In the genomic region with DNA sequence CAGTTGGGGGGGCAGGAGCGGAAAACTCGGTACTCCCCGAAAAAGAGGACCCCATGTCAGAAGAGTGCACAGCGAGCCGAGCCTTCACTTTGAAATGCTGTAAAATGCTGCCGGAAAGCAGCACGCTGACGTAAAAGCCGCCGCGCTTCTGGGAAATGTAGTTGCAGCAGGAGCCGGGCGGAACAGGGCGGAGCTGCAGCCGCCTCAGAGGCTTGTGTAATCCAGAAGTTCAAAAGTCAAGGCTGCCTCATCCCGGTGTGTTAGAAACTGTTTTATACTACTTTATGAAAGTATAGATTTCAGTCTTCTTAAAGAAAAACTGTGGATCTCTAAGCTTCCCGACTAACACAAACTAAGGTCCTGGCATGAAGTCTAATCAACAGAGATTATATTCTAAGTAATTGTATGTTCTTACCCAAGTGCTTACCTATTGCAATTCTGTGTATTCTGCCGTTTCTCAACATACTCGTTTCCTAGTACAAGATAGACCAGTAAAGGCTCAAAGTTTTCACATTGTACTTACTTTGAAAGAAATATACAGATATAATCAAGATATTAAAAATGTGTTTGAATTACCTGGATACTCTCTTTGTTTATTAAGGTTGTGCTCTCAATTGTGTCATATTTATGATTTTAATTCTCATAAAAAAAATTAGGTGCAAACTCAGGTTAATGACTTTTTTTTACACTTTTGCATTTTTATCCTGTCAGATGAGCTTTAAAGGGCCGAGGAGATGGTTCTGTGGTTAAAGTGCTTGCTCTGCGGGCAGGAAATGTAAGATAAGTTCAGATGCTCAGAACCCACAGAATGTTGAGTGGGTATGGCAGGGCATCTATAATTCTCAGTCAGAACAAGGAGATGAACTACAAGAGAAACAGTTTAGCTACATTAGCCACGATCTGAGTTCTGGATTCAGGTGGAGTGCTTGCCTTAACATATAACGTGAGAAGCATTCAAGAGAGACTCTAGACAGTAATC, we compare ENCODE assay signal across 1 mouse cellular context.
A peak's percentile ranks its signal among the peaks of the same experiment; 100 is the strongest.
TF ChIP-seq lines count a peak whose summit lies in the region.

A gene (minus strand): TSS at position 109 of the 979 bp plus-strand sequence.

TF ChIP-seq in MEL, 35 proteins besides CTCF, POLR2A, EP300 and RAD21 (continued from another document):
- TF ChIP-seq E2F4 (IDR thresholded peaks at IDR 0.05; ENCODE audit: borderline replicate concordance, low read depth, low read length) (no peak), TBP (IDR thresholded peaks at IDR 0.05; ENCODE audit: low read depth, low read length) (peak; percentile 82), KAT2A (conservative IDR thresholded peaks at IDR 0.05; ENCODE audit: low read depth, low read length) (peak; percentile 99), ETS1 (IDR thresholded peaks at IDR 0.05; ENCODE audit: low read depth, low read length) (peak; percentile 60; the same call in 1 of the 2 replicates), JUND (IDR thresholded peaks at IDR 0.05; ENCODE audit: low read depth, low read length) (no peak), POLR2AphosphoS5 (IDR thresholded peaks at IDR 0.05; ENCODE audit: borderline replicate concordance, low read depth, low read length) (no peak), ZC3H11A (IDR thresholded peaks at IDR 0.05; ENCODE audit: low read depth, low read length) (no peak), NRF1 (IDR thresholded peaks at IDR 0.05; ENCODE audit: insufficient read depth, low read depth, low read length, poor library complexity, severe bottlenecking) (no peak), SMC3 (IDR thresholded peaks at IDR 0.05; ENCODE audit: low read depth, low read length) (no peak; the same call in 1 of the 2 replicates), HCFC1 (IDR thresholded peaks at IDR 0.05; ENCODE audit: low read depth, low read length) (peak; percentile 99), ZMIZ1 (IDR thresholded peaks at IDR 0.05; ENCODE audit: low read depth, low read length) (peak; percentile 88), RCOR1 (IDR thresholded peaks at IDR 0.05; ENCODE audit: low read depth, low read length) (peak; percentile 82), UBTF (IDR thresholded peaks at IDR 0.05; ENCODE audit: borderline replicate concordance, insufficient read depth, low read depth, low read length) (no peak), MAFK (IDR thresholded peaks at IDR 0.05; ENCODE audit: borderline replicate concordance, low read depth, low read length) (peak; percentile 31; the same call in 1 of the 2 replicates), TCF12 (IDR thresholded peaks at IDR 0.05; ENCODE audit: low read depth, low read length) (peak; percentile 73), BHLHE40 (IDR thresholded peaks at IDR 0.05; ENCODE audit: borderline replicate concordance, low read depth, low read length) (no peak), MAX (IDR thresholded peaks at IDR 0.05; ENCODE audit: low read length) (no peak)
TF ChIP-seq in MEL: peak in this region for 18.
